Mouse (Mus musculus) lung, postnatal 0 days (tissue): ENCODE results near the gene Tmem62. TPM values are rescaled to one million over a fixed set of nuclear protein-coding genes. Genes with fewer than 3 reads are reported as not detected.
"Not testable (repeated sequence)": the region's sequence is repeated elsewhere in the genome, so short reads cannot be mapped to it uniquely, and the experiment has no call there.

Source experiments
- ATAC-seq: fragments of 200-750 bp; cut with Nextera tagmentation; 2 replicates; pipeline ENCODE4 v1.8.0; 2017; ENCODE audit warnings: moderate library complexity
- DNase-seq: peaks from one replicate; pipeline ENCODE4 v3.0.0-alpha.2; 2016; ENCODE audit warnings: low spot score
- H3K27ac ChIP-seq: fragments of 300-500 bp; sonication (generic); 2 replicates; pipeline ENCODE4 v1.5.1; 2014; ENCODE audit warnings: antibody characterized with exemption, mild to moderate bottlenecking, low read length, mixed read lengths
- H3K27me3 ChIP-seq: fragments of 300-500 bp; sonication (generic); replicated peaks from 2 replicates; pipeline ENCODE4 v1.6.1; 2014; ENCODE audit warnings: low read length, mixed read lengths; ENCODE audit not compliant: insufficient read depth
- H3K36me3 ChIP-seq: fragments of 300-500 bp; sonication (generic); 2 replicates; pipeline ENCODE4 v1.6.1; 2014; ENCODE audit warnings: low read length, mixed read lengths; ENCODE audit not compliant: insufficient read depth
- H3K4me1 ChIP-seq: fragments of 300-500 bp; sonication (generic); 2 replicates; pipeline ENCODE4 v1.6.1; 2014; ENCODE audit warnings: antibody characterized with exemption, low read depth, low read length, mixed read lengths; ENCODE audit not compliant: insufficient read depth
- H3K4me2 ChIP-seq: fragments of 300-500 bp; sonication (generic); replicated peaks from 2 replicates; pipeline ENCODE4 v1.6.1; 2014; ENCODE audit warnings: low read depth, mild to moderate bottlenecking, low read length, moderate library complexity, mixed read lengths
- H3K4me3 ChIP-seq: fragments of 300-500 bp; sonication (generic); 2 replicates; pipeline ENCODE4 v1.5.1; 2014; ENCODE audit warnings: low read depth, low read length
- H3K9ac ChIP-seq: fragments of 300-500 bp; sonication (generic); replicated peaks from 2 replicates; pipeline ENCODE4 v1.6.1; 2014; ENCODE audit warnings: low read depth, mild to moderate bottlenecking
- H3K9me3 ChIP-seq: fragments of 300-500 bp; sonication (generic); 2 replicates; pipeline ENCODE4 v1.6.1; 2016; ENCODE audit warnings: low read length, mixed read lengths
- CTCF ChIP-seq: IDR thresholded peaks from 2 replicates; pipeline ENCODE4 v1.5.1; 2016; ENCODE audit warnings: antibody characterized with exemption, mild to moderate bottlenecking
- EP300 ChIP-seq: IDR thresholded peaks from 2 replicates; pipeline ENCODE4 v1.6.1; 2016; ENCODE audit warnings: antibody characterized with exemption, mild to moderate bottlenecking, control low read depth
- WGBS: fragments of 180-500 bp; shearing (Covaris S2); extraction: QIAGEN DNeasy Blood & Tissue Kit; methylation state at CpG from one replicate; pipeline ENCODE4 v1.1.7; 2014; 5-methylcytosine and 5-hydroxymethylcytosine counted together
- polyA plus RNA-seq: library from polyadenylated mRNA; unstranded; fragments of >200 nt; fragmentation: Nextera tagmentation; extraction: Ambion mirVana; gene quantifications from 2 replicates; pipeline ENCODE4 v1.2.1, GENCODE M21; 2015

Gene Tmem62
- polyA plus RNA-seq, 1 experiment from 2014 or later = 13.2 TPM

DNA sequence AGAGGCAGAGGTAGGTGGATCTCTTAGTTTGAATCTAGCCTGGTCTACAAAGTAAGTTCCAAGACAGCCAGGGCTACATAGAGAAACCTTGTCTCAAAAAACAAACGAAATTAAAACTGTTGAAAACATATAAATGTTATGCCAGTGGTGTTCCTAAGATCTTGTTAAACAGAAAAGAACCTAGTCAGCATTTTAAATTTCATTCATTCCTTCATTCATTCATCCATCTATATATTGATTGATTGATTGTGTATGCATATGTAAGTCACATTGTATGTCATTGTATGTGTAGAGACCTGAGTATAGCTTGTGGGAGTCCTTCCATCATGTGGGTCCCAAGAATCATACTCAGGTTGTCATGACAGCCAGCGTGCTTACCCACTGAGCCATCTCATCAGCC is 38.7 kb downstream of the Tmem62 start:
- Histone ChIP-seq H3K27ac (no peak overlapping the region), H3K9ac (no peak overlapping the region), H3K27me3 (no peaks in the 10 kb centered on the region), H3K4me1 (no peaks in the 10 kb centered on the region), H3K9me3 (no peaks in the 10 kb centered on the region), H3K36me3 (peaks cover 38% of the 10 kb centered on the region), H3K4me2 (no peak overlapping the region), H3K4me3 (no peak overlapping the region)
- no peak for DNase-seq
- ATAC-seq = no peak
- TF ChIP-seq CTCF = no peak
- TF ChIP-seq EP300 = no peak
- WGBS = 82% methylated on average over 2 of the region's 2 CpGs

DNA sequence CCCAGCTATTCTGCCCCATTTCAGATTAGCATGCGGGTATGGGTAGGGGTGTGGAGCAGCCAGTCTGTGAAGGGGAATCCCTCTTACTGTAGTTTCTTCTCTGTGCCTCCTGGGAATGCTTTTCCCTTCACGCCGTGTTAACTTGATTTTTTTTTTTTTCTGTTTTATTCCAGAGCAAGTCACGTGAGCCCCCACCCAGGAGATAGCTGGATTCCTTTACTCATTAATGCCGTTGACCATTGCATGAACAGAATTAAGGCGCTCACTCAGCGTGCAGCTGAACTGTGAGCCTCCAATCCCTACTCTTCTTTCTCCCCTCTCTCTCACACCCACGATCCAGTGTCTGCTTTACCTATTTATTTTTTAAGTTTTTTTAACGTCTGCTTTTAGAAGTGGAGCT is 39.4 kb downstream of the Tmem62 start:
- 85% methylated on average over 9 of the region's 9 CpGs for WGBS
- no peak for ATAC-seq

DNA sequence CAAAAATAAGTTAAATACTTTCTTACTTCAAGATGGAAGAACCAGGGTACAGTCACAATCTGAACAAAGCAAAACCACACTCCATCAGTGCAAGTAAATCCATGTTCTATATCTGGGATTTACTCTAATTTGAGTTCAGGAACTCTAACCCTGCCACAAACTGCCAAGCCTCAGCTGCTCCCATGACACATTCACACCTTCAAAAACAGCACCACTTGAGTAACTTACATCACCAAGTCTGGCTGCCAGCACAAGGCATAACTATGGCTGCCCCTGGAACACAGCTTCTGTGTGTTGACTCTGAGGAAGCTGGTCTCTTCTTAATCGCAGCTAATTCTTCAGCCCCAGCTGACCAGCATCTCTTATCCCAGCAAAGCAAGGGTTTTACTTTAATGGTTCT is 40.3 kb downstream of the Tmem62 start:
- Histone ChIP-seq H3K4me3 (no peak overlapping the region), H3K27me3 (no peaks in the 10 kb centered on the region), H3K36me3 (peaks cover 26% of the 10 kb centered on the region), H3K9me3 (no peaks in the 10 kb centered on the region), H3K27ac (no peak overlapping the region), H3K4me2 (no peak overlapping the region), H3K9ac (no peak overlapping the region), H3K4me1 (no peaks in the 10 kb centered on the region)
- no peak for ATAC-seq
- 97% methylated on average over 1 of the region's 1 CpGs for WGBS
- TF ChIP-seq CTCF (no peak), EP300 (no peak)
- no peak for DNase-seq

More for the DNA sequence above, 39.4 kb downstream of the Tmem62 start:
- no peaks in the 10 kb centered on the region for H3K27me3 ChIP-seq
- H3K9me3 ChIP-seq = no peaks in the 10 kb centered on the region
- H3K4me2 ChIP-seq = no peak overlapping the region
- TF ChIP-seq EP300 = no peak
- no peak for TF ChIP-seq CTCF
- no peak overlapping the region for H3K4me3 ChIP-seq
- no peaks in the 10 kb centered on the region for H3K4me1 ChIP-seq
- H3K36me3 ChIP-seq = peaks cover 35% of the 10 kb centered on the region
- H3K27ac ChIP-seq = no peak overlapping the region
- DNase-seq = no peak
- no peak overlapping the region for H3K9ac ChIP-seq

DNA sequence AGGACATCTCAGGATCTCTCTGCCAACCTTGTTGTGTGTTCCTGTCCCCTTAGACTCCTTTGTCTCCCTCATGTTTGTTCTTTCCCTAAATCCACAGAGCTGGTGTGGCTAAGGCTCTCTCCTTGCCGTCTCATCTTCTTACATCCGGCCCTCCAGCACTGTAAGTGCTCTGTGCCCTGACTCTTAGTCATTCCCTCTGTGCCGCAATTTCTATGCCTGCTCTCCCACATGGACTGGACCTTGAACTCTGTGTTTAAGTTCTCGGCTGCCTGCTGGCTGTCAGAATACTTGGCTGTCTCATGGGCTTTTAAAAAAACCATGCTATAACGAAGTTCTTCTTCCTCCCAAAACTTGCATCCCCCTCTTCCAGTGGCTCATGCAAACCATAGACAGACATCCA is 46.1 kb downstream of the Tmem62 start:
- WGBS = 43% methylated on average over 5 of the region's 5 CpGs
- H3K4me2 ChIP-seq = no peak overlapping the region
- ATAC-seq (no peak), DNase-seq (no peak)
- no peaks in the 10 kb centered on the region for H3K27me3 ChIP-seq
- H3K9me3 ChIP-seq = no peaks in the 10 kb centered on the region
- TF ChIP-seq EP300 (no peak), CTCF (no peak)
- H3K9ac ChIP-seq = no peak overlapping the region
- no peak overlapping the region for H3K27ac ChIP-seq
- H3K4me1 ChIP-seq = no peaks in the 10 kb centered on the region
- no peak overlapping the region for H3K4me3 ChIP-seq
- H3K36me3 ChIP-seq = no peaks in the 10 kb centered on the region

DNA sequence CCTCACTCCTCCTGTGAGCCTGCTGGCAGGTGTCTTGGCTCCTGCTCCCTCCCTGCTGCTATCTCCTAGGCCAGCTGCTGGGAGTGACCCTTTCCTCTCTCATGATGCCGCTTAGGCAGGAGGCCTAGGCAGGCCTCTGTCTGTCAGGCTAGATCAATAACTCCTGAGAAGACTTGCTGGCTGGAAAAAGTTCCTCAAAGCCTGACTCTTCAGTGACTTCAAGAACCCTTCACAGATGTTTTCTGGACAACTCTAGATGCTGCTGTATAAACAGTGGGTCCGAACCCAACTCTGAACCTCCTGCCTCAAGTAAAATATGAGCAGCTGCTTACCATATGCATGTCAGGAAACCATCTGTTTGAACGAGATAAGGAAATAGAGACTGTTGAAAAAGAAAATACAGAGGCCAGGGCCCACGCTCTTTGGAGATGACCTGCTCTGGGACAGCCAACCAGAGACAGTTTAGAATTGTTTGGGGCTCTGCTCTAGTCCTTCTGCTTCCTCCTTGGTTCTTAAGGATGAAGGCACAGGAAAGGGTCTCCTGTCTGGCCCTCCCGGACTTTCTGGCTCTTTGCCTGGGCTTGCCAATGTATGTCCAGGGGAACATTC is 60.0 kb downstream of the Tmem62 start, which contains the start of gene Epb42:
Gene Epb42, minus strand, starts transcription at position 340 of the 609 bp plus-strand sequence.
- ATAC-seq (peak; percentile 65), DNase-seq (no peak)
- H3K27ac ChIP-seq = no peak within 1 kb of the TSS
- no peaks in the 10 kb centered on the region for H3K9me3 ChIP-seq
- no peaks in the 10 kb centered on the region for H3K4me1 ChIP-seq
- H3K27me3 ChIP-seq = no peaks in the 10 kb centered on the region
- no peak within 1 kb of the TSS for H3K9ac ChIP-seq
- TF ChIP-seq CTCF = no peak
- no peak for TF ChIP-seq EP300
- 28% methylated on average over 5 of the region's 5 CpGs for WGBS
- no peak within 1 kb of the TSS for H3K4me3 ChIP-seq
- H3K4me2 ChIP-seq = no peak within 1 kb of the TSS
- no peaks in the 10 kb centered on the region for H3K36me3 ChIP-seq

DNA sequence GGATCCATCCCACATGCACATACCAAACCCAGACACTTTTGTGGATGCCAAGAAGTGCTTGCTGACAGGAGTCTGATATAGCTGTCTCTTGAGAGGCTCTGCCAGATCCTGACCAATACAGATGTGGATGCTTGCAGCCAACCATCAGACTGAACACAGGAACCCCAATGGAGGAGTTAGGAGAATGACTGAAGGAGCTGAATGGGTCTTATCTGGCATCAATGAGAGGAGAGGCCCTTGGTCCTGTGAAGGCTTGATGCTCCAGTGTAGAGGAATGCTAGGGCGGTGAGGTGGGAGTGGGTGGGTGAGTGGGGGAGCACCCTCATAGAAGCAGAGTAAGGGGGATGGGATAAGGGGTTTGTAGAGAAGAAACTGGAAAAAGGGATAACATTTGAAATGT is 62.0 kb downstream of the Tmem62 start:
- H3K27me3 ChIP-seq, ATAC-seq: not testable (repeated sequence)
- WGBS = 94% methylated on average over 1 of the region's 1 CpGs

DNA sequence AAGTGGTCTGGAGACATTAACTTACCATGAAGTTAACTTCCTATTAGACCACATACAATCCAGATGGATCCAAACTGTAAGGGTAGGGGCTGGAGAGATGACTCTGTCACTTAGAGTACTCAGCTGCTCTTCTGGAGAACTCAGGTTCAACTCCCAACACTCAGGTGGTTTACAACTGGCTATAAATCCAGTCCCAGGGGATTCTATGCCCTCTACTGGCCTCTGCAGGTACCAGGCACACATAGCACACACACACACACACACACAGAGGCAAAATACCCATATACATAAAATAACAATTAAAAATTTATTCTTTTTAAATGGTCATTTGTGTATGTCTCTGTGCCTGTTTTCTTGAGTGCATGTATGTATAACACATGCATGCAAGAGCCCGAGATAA is 62.6 kb downstream of the Tmem62 start:
- ATAC-seq = no peak
- no peak for TF ChIP-seq CTCF
- TF ChIP-seq EP300 = no peak
- Histone ChIP-seq H3K27ac (no peak overlapping the region), H3K9me3 (no peaks in the 10 kb centered on the region), H3K4me2 (no peak overlapping the region), H3K4me1 (no peaks in the 10 kb centered on the region), H3K9ac (no peak overlapping the region), H3K4me3 (no peak overlapping the region), H3K27me3 (no peaks in the 10 kb centered on the region), H3K36me3 (no peaks in the 10 kb centered on the region)
- 95% methylated on average over 1 of the region's 1 CpGs for WGBS
- no peak for DNase-seq

More for the DNA sequence above, 62.0 kb downstream of the Tmem62 start:
- not testable (repeated sequence) for H3K4me3 ChIP-seq, H3K27ac ChIP-seq, H3K9me3 ChIP-seq, DNase-seq, H3K36me3 ChIP-seq, H3K9ac ChIP-seq, H3K4me2 ChIP-seq, H3K4me1 ChIP-seq
